Mouse (Mus musculus) left cerebral cortex, adult 18-20 months (tissue): Measurements from ENCODE around the gene Clec12b. TPM values are rescaled to one million over a fixed set of nuclear protein-coding genes. Genes with fewer than 3 reads are reported as not detected.

Experiments
- DNase-seq, 2 experiments: peaks; one replicate each; pipeline ENCODE4 v3.0.0; 2021 to 2022; ENCODE audit warnings: low spot score in 2 of 2, mixed read lengths in 1 of 2
- long read RNA-seq, 2 experiments: library from polyadenylated mRNA; stranded (forward); transcript quantifications; one replicate each; pipeline ENCODE4 v2.0.0; 2021
- total RNA-seq, 2 experiments: library from RNA; stranded (reverse); gene quantifications; 2 replicates each; pipeline ENCODE4 v1.2.3; 2021

Clec12b gene
- total RNA-seq: not detected
- long read RNA-seq, experiment 1: 0 reads
- long read RNA-seq, experiment 2: 0 reads

GRCm38 (mm10) chr6:129385774-129386173 lies at the start of gene Clec12b:
Gene Clec12b, minus strand, starts transcription at chr6:129385874.
- no peak for DNase-seq

- DNase-seq: no peak
Measured at GRCm38 (mm10) chr6:129434239-129434638, 48.6 kb upstream of the Clec12b start.

GRCm38 (mm10) chr6:129427281-129427680 lies 41.6 kb upstream of the Clec12b start:
- no peak for DNase-seq

- no peak for DNase-seq
Measured at GRCm38 (mm10) chr6:129425812-129426211, 40.1 kb upstream of the Clec12b start.

GRCm38 (mm10) chr6:129425217-129425616 lies 39.5 kb upstream of the Clec12b start:
- DNase-seq: no peak

GRCm38 (mm10) chr6:129423734-129424072 lies 38.0 kb upstream of the Clec12b start:
- peak; percentile 48 to 61 for DNase-seq

- no peak for DNase-seq
Measured at GRCm38 (mm10) chr6:129423040-129423733, 37.5 kb upstream of the Clec12b start.

- no peak for DNase-seq
Measured at GRCm38 (mm10) chr6:129422311-129422710, 36.6 kb upstream of the Clec12b start.

GRCm38 (mm10) chr6:129414177-129414576 lies 28.5 kb upstream of the Clec12b start:
- no peak for DNase-seq

- DNase-seq: no peak
Measured at GRCm38 (mm10) chr6:129408562-129408961, 22.9 kb upstream of the Clec12b start, which contains the start of gene Clec9a. Gene Clec9a, plus strand, starts transcription at chr6:129408862.

GRCm38 (mm10) chr6:129407324-129407723 lies 21.6 kb upstream of the Clec12b start:
- DNase-seq: no peak

- DNase-seq: no peak
Measured at GRCm38 (mm10) chr6:129405999-129406398, 20.3 kb upstream of the Clec12b start.

- DNase-seq: no peak
Measured at GRCm38 (mm10) chr6:129403391-129403790, 17.7 kb upstream of the Clec12b start.

GRCm38 (mm10) chr6:129402404-129402803 lies 16.7 kb upstream of the Clec12b start:
- no peak for DNase-seq

- no peak for DNase-seq
Measured at GRCm38 (mm10) chr6:129399945-129400344, 14.3 kb upstream of the Clec12b start.

- no peak for DNase-seq
Measured at GRCm38 (mm10) chr6:129396997-129397396, 11.3 kb upstream of the Clec12b start, which contains the start of gene Clec1b. Gene Clec1b, plus strand, starts transcription at chr6:129397297.

- DNase-seq: no peak
Measured at GRCm38 (mm10) chr6:129393732-129394131, 8.1 kb upstream of the Clec12b start.

- no peak for DNase-seq
Measured at GRCm38 (mm10) chr6:129393087-129393720, 7.5 kb upstream of the Clec12b start.

- no peak for DNase-seq
Measured at GRCm38 (mm10) chr6:129385000-129385399, 674 bp downstream of the Clec12b start.

GRCm38 (mm10) chr6:129383466-129383865 lies 2.2 kb downstream of the Clec12b start:
- no peak for DNase-seq

- no peak for DNase-seq
Measured at GRCm38 (mm10) chr6:129381736-129382135, 3.9 kb downstream of the Clec12b start.

GRCm38 (mm10) chr6:129380454-129380853 lies 5.2 kb downstream of the Clec12b start:
- no peak for DNase-seq
